Mouse (Mus musculus): Measurements from ENCODE around the gene Ccdc9b. TPM values are rescaled to one million over a fixed set of nuclear protein-coding genes. Genes with fewer than 3 reads are reported as not detected.

Ccdc9b gene
- polyA plus RNA-seq, 1 experiment = 3.1 TPM

GRCm38 (mm10) chr2:118709655-118710221, 52.7 kb downstream of the Ccdc9b start:
- Histone ChIP-seq H3K36me3 (ENCODE audit: control insufficient read depth, insufficient read depth, low read length) (peaks cover 4% of the 10 kb centered on the region; the same call in 1 of the 2 replicates), H3K27me3 (ENCODE audit: control insufficient read depth, insufficient read depth, low read length) (peaks cover 5% of the 10 kb centered on the region; the same call in 1 of the 2 replicates), H3K4me1 (ENCODE audit: control insufficient read depth, insufficient read depth, insufficient read length) (peaks cover 10% of the 10 kb centered on the region), H3K4me3 (ENCODE audit: extremely low read depth, insufficient read depth, insufficient read length) (no peak overlapping the region), H3K27ac (ENCODE audit: insufficient read depth, low read length) (no peak overlapping the region)
- TF ChIP-seq CTCF (IDR thresholded peaks at IDR 0.05; ENCODE audit: extremely low read depth, insufficient read depth, insufficient read length, insufficient replicate concordance) = no peak
- WGBS = 62% methylated on average over 4 of the region's 4 CpGs
- no peak for DNase-seq (ENCODE audit: low read depth in 1 of 2, low spot score in 2 of 2)

- WGBS = 91% methylated on average over 4 of the region's 4 CpGs
- Histone ChIP-seq H3K4me1 (ENCODE audit: control insufficient read depth, insufficient read depth, insufficient read length) (peaks cover 17% of the 10 kb centered on the region), H3K27me3 (ENCODE audit: control insufficient read depth, insufficient read depth, low read length) (peaks cover 14% of the 10 kb centered on the region), H3K4me3 (ENCODE audit: extremely low read depth, insufficient read depth, insufficient read length) (no peak overlapping the region), H3K36me3 (ENCODE audit: control insufficient read depth, insufficient read depth, low read length) (peaks cover 4% of the 10 kb centered on the region; the same call in 1 of the 2 replicates), H3K27ac (ENCODE audit: insufficient read depth, low read length) (no peak overlapping the region)
- TF ChIP-seq CTCF (IDR thresholded peaks at IDR 0.05; ENCODE audit: extremely low read depth, insufficient read depth, insufficient read length, insufficient replicate concordance) (no peak), POLR2A (IDR thresholded peaks at IDR 0.05; ENCODE audit: low read depth, low read length) (no peak)
- DNase-seq (ENCODE audit: low read depth in 1 of 2, low spot score in 2 of 2) = no peak
These were observed 54.0 kb downstream of the Ccdc9b start for GRCm38 (mm10) chr2:118708472-118708871.

GRCm38 (mm10) chr2:118706436-118706835, 56.0 kb downstream of the Ccdc9b start:
- Histone ChIP-seq H3K27me3 (ENCODE audit: control insufficient read depth, insufficient read depth, low read length) (peaks cover 29% of the 10 kb centered on the region), H3K27ac (ENCODE audit: insufficient read depth, low read length) (no peak overlapping the region), H3K36me3 (ENCODE audit: control insufficient read depth, insufficient read depth, low read length) (no peaks in the 10 kb centered on the region; the same call in 1 of the 2 replicates), H3K4me3 (ENCODE audit: extremely low read depth, insufficient read depth, insufficient read length) (no peak overlapping the region), H3K4me1 (ENCODE audit: control insufficient read depth, insufficient read depth, insufficient read length) (peaks cover 29% of the 10 kb centered on the region)
- TF ChIP-seq POLR2A (IDR thresholded peaks at IDR 0.05; ENCODE audit: low read depth, low read length) (no peak), CTCF (IDR thresholded peaks at IDR 0.05; ENCODE audit: extremely low read depth, insufficient read depth, insufficient read length, insufficient replicate concordance) (no peak)
- 15% methylated on average over 6 of the region's 6 CpGs for WGBS
- DNase-seq (ENCODE audit: low read depth in 1 of 2, low spot score in 2 of 2) = no peak

Other genes starting within 250 kb of the Ccdc9b start
- gene Bmf, start 213.0 kb downstream of the Ccdc9b start, polyA plus RNA-seq (2012; rRNA removed) = 24.8 and 32.4 TPM in 2 replicates
- 5.0 and 5.7 TPM in 2 replicates for gene Bub1b, start 164.4 kb downstream of the Ccdc9b start, polyA plus RNA-seq (2012; rRNA removed)
- gene Pak6, start 99.4 kb downstream of the Ccdc9b start, polyA plus RNA-seq (2012; rRNA removed) = 0.33 and 0.45 TPM in 2 replicates
- 0.02 and 0.04 TPM in 2 replicates for gene Ankrd63, start 58.7 kb downstream of the Ccdc9b start, polyA plus RNA-seq (2012; rRNA removed)
- 37.0 and 41.7 TPM in 2 replicates for gene Plcb2, start 34.2 kb downstream of the Ccdc9b start, polyA plus RNA-seq (2012; rRNA removed)
- 8.7 and 12.1 TPM in 2 replicates for gene Inafm2, start 16.9 kb downstream of the Ccdc9b start, polyA plus RNA-seq (2012; rRNA removed)
- gene Phgr1, start 10.1 kb upstream of the Ccdc9b start, polyA plus RNA-seq (2012; rRNA removed) = 0.28 and 0.36 TPM in 2 replicates
- gene Disp2, start 17.1 kb upstream of the Ccdc9b start, polyA plus RNA-seq (2012; rRNA removed) = 0.09 and 0.14 TPM in 2 replicates
- gene Knstrn, start 51.3 kb upstream of the Ccdc9b start, polyA plus RNA-seq (2012; rRNA removed) = 3.7 and 4.2 TPM in 2 replicates
- 31.1 and 36.7 TPM in 2 replicates for gene Ivd, start 99.3 kb upstream of the Ccdc9b start, polyA plus RNA-seq (2012; rRNA removed)
- 22.2 and 26.0 TPM in 2 replicates for gene Bahd1, start 137.7 kb upstream of the Ccdc9b start, polyA plus RNA-seq (2012; rRNA removed)
- gene Chst14, start 163.8 kb upstream of the Ccdc9b start, polyA plus RNA-seq (2012; rRNA removed) = 7.0 and 8.2 TPM in 2 replicates

All from spleen, adult 2 months (tissue).